Mouse (Mus musculus) kidney, adult 11 months (tissue): ENCODE measurements around the gene Med13l.

ENCODE experiments used
- DNase-seq: peaks from one replicate; pipeline ENCODE4 v3.0.0; 2022

The Med13l gene

DNA sequence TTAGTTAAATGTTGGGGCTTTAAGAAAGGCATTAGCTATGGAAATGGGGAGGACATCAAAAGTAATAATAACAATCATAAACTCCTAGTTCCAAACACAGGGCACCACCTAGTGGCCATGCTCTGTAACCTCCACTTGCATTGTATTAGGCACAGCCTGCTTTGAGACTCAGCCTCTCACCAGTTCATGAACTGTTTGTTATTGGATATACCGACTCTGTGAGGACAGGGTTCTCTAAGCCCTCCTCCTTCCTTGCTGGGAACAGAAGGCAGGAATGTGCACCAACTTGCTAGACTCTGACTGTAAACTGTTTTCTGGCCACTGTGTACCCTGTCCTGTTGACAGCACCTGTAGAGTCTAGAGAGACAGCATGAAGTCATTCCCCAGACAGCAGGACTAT, 177.1 kb downstream of the Med13l start:
- peak; percentile 31 for DNase-seq

DNA sequence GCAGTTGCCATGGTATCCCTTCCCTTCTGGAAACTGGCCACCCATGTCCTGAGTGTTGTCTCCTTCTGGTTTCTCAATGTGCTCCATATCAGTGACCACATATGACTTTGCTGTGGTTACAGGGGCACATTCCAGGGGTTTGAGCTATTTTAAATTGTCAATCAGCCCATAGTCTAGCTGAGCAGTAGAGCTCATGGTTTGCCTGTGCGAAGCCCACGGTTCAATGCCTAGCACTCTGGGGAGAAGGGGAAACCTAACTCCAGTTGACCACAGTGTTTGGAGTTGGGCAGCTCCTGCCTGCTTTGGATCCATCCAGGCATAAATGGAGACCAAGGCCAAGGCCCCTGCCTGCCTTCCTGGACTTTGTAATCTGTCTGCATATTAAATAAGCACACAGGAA, 182.6 kb downstream of the Med13l start:
- no peak for DNase-seq

DNA sequence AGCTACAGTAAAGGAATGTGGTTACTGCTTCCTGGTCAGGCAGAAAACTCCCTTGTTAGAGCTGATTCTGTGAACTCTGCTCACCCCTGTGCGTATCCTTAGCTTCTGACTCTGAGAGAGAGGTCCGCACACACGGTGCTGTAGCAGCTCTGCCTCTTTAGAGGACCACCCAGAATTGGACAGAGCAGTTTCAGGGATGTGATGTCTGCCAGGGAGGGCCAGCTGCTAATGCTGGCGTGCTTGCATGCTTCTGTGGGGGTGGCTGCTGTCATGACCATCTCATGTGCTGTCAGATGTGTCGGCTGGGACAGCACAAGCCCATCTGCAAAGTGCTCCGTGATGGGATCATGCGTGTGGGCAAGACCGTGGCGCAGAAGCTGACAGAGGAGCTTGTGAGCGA, 186.5 kb downstream of the Med13l start:
- DNase-seq: no peak

DNA sequence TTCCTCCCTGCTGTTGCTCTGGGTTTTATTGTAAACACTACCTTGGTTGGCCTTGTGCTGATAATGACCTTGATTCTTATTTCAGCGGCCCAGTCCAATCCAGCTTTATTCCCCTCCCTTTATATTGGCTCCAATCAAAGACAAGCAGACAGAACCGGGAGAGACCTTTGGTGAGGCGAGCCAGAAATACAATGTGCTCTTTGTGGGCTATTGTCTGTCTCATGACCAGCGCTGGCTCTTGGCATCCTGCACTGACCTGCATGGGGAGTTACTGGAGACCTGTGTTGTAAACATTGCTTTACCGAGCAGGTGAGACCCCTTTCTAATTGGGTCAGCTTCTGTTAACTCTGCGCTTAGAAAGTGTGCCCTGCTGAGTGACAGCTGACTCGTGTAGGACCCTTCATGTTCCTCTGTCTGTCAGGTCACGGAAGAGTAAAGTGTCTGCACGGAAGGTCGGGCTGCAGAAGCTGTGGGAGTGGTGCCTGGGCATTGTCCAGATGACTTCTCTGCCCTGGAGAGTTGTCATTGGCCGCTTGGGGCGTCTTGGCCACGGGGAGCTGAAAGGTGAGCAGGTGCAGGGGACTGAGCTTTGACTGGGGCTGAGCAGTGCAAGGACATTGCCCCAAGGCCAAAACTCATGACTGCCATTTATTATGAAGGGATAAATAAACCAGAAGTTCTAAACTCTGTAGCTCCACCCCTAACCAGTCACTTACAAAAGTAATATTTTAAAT, 191.1 kb downstream of the Med13l start:
- DNase-seq: peak; percentile 34

DNA sequence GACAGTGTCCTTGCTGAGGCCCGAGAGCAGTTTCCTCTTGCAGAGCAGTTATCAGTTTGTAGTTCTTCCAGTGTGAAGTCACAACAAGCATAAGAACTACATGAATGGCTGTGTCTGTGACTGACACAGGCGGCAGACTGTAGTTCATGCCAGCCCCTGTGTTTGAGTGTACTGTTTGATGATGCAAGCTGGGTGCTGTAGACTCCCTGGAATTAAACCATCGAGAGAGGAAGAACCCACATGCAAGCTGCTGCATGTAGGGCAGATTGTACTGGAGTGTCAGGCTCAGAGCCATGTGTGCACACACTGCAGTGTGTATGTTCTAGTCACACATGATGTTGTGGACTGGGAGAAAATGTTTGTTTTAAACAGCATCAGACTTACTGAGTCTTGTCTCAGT, 192.4 kb downstream of the Med13l start:
- DNase-seq: no peak

DNA sequence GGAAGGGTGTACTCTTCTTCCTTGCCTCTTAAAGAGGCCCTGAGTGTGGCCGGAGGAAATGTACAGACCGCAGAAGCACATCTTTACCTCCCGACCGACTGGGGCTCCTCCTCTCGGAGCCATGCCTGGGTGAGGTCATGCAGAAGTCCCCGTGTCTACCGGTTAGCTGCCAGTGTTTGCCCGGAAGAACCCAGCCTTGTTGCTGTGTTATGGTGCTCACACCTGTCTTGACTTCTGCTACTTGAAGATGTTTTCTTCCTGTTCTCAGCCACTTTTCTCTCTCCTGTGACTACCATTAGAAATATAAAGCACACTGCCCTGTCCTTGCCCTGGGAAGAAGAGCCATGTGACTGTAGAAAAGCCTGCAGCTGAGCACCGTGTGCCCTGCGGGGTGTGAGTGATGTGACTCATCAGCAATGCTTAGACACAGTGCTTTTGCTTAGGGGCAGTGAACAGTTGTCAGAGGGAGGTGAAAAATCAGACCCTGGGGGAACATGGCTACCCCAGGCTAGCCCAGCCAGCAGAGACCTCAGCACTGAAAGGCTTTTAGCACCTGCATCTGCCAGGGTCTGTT, 193.1 kb downstream of the Med13l start:
- DNase-seq: no peak

DNA sequence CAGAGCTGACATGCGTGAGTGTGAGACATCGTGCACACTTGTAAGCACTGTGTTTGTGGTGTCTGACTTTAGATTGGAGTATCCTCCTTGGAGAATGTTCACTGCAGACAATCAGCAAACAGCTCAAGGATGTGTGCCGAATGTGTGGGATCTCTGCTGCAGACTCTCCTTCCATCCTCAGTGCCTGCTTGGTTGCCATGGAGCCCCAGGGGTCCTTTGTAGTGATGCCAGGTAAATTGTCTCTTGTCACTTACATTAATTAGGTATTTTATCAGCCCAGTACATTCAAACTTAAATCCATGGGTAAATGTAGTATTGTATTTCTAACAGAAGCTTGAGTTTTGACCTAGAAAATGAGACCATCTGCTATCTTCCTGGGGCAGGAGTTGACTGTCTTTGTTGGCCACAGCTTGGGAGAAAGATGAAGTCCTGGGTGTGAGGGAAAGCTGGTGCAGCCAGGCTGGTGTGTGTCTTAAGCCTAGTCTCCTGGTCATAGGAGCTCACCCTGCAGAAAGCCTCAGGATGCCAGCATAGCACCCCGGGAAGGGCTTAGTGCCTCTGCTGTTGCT, 193.8 kb downstream of the Med13l start:
- no peak for DNase-seq

DNA sequence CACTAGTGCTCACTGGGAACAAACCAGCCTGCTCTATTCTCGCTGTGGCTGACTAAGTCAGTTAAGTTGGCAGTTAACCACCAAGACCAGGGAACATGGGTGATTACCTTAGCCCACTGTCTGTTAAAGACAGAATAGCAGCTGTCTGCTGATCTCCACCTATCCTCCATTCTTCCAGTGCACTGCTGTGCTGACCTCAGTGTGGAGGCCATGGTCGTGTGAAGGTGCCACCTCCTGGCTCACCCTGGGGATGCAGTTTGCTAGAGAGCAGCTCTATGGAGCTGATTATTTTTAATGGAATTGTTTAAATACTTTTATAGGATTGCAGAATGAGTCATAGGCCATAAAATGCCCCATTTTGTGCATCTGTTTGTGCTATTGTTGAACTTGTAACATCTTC, 195.6 kb downstream of the Med13l start:
- DNase-seq: no peak

DNA sequence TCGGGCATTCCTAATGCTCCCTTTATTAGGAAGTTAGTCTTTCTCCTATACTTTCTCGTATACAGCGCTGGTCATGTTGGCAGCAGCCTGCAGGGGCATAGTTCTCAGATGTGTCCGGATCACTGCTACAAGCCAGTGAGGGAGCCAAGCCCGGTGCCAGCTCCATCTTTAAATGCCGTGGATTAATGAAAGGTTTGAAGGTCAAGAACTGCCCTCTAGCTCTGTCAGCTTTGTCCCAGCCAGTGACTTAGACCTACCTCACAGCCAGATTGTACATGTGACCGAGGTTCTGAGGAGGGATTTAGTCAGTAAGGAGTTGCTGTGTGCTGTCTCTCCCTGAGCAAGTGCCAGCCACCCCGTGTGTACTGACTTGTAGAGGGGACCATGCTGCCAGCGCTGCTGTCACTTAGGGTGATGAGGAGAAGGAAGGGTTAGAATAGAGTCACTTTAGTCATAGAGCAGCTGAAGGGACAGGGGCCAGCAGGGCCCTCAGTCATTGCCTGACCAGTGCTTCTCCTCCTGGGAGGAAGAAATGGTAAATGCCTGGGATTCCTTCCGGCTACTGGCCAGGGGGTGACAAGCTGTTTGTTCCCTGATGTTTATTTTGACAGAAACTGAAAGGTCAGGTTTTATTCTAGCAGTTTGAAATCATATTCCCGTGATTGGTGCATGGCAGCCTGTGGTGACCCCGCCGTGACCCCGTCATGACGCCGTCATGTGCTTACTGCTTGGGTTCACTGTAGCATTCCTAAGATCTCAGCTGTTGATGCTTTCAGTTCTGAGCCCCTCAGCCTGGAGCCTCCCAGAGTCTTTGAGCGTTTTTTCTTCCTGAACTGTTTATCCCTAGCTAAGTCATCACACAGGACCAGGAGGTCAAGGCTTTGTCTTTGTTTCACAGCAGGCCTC, 197.2 kb downstream of the Med13l start:
- peak; percentile 65 for DNase-seq

DNA sequence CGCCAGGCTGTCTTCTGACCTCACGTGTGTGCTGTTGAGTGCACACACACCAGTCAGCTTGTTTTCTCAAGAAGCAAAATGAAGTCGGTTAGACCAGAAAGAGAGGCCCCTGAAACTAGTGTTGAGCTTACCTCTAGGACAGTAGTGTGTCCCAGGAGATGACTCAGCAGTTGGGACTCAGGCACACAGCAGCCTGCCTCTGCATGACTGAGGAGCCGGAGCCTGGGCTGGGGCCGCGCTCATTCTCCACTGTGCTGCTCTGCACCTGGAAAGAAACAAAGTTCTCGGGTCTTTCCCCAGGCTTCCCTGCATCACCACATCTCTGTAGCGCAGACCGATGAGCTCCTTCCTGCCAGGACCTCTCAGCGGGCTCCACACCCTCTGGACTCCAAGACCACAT, 200.5 kb downstream of the Med13l start:
- DNase-seq: no peak

DNA sequence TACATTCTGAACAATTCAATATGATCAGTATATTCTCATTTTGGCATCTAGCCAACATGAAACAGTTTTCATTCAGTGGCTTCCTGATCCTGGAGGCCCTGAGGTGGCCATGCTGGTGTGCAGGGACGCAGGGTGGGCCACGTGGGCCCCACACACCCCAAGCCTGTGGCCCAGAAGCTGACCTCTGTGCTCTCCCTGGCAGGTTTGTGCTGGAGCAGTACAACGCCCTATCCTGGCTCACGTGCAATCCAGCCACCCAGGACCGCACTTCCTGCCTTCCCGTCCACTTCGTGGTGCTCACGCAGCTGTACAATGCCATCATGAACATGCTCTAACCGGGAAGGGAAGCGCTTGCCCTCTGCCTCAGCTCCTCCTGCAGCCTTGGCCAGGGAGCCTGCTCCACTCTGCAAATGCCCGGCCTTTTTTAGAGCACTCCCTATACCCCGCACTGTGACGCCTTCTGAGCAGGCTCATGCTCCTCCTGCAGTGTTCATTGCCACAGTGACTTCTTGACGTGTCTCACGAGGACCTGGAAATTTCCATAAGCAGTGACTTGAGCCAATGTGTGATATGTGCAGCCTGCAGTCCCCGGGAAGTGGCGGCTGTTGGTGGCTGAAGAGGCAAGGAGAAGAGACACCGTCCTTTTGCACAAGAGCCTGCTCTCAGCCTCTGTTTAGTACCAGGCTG, 202.2 kb downstream of the Med13l start:
- no peak for DNase-seq

DNA sequence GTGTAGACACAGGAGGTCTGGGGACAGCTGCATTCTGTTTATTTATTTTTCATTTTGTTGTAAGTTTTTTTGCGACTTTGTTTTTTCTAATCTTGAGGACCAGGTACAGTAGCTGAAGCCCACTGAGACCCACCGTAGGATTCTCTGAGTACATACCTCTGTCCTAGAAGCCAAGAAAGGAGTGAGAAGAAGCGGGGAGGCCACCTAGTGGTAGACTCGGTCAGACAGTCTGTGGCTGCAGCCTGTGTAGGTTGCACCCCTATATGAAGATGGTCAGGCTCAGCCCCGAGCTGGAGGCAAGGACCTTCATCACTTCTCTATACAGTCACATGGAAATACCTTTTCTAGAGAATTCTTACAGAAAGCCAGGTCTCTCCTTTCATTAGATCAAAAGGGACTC, 202.9 kb downstream of the Med13l start:
- no peak for DNase-seq

DNA sequence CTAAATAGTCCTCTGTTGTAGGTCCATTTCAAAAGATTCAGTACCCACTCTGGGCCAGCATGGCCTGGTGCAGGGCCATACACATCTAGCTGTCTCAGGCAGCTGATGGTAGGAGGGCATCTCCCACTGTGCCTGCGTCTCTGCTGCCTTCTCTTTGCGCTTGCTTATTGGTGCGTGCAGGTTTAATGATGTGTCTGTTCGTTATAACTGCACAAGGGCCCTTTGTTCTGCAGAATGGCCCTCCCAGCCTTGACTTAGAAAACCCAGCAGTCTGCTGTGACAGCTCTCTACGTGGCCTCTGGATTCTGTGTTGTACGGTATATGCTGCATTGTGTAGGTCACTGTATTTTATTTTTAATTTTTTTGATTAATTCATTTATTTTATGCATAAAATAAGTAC, 208.7 kb downstream of the Med13l start:
- no peak for DNase-seq

DNA sequence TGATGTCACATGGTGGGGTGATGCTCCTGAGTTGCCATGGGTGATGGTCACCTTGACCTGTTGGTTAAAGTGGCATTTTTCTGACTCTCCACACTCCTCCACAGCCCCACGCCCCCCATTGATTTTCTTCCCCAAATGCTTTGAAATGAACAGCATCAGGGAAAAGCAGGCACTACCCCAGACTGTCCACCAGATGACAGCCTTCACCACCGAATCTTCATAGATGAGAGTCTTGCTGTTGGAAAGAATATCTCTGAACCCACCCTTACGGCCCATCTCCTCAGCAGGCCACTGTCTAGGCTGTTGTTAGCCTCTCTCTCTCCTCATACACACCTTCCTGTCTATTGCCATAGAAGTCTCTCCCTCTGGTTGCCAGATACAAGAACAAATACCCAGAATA, 213.4 kb downstream of the Med13l start:
- no peak for DNase-seq

DNA sequence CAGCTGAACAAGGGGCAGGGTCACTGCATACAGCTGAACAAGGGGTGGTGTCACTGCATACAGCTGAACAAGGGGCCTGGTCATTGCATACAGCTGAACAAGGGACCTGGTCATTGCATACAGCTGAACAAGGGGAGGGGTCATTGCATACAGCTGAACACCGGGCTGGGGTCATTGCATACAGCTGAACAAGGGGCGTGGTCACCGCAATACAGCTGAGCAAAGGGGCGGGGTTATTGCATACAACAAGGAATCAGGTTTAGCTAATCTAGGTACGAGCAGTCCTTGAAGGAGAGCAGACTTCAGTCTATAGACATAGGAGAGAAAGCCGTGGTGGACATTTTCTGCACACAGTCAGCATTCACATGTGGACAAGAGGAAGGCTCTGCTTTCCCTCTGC, 215.9 kb downstream of the Med13l start:
- DNase-seq: no peak

DNA sequence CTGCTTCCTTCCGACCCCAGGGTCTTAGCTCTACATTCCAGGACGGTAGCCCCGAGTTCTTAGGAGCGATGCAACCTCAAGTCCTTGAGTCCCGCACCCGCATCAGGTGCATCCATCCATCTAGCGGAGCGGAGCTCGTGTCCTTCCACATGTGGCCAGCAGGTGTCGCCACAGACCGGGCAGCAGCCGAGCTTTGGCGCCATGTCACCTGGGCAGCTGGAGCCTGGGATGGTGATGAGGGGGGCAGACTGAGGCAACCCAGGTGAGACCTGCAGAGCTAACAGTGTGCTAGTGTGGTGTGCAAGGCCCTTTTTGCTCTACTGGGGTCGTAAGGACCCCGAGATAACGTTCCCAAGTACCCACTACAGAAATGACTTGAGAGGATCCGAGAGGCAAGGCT, 221.1 kb downstream of the Med13l start:
- DNase-seq: peak; percentile 41

DNA sequence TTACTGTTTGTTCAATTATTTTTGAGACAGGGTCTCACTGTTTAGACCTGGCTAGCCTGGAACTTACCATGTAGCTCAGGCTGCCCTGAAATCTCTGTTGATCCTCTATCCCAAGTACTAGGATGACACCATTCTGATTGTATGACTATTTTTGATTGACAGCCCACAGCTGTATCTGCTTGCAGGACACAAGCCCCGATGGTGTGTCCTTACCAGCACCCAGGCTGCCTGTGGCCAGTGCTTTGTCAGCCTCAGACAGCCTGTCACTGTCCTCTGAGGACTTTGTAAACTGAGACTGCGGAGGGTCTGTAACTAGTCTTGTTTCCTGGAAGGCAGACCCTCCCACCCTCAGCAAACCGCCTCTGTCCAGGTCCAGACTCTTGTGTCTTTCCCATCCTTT, 221.7 kb downstream of the Med13l start:
- no peak for DNase-seq

DNA sequence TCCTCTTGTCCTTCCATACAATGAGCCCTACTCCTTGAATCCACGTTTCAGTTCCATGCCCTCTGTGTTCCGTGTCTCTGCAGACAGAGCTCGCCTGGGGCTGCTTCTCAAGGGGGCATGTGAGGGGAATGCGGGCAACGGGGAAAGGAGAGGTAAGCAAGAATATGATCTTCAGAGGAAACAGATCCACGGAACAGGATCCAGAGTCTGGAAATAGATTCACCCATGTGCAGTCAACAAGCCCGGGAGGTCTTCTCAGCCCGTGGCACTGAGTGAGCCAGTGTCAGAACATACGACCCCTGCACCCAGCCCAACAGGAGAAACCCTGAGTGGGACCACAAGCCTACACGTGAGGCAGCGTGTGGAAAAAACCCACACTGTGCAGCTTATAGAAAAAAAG, 228.7 kb downstream of the Med13l start:
- DNase-seq: no peak

DNA sequence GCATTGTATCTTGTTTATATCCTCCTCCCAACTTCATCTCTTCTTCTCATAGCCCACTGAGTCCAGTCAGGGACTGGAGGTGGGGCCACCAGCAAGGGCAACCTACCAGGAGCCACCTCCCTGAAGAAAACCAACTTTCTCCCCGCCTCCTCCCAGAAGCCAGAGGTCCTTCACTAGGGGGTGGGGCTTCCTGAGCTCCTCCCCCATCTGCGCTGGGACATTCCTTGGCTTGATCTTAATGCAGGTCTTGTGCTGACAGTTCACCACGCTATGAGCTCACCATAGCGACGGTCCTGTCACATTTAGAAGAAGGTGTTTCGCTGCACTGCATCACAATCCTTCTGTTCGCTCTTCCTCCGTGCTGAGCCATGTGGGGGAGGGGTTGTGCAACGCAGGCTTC, 229.3 kb downstream of the Med13l start:
- DNase-seq: no peak

DNA sequence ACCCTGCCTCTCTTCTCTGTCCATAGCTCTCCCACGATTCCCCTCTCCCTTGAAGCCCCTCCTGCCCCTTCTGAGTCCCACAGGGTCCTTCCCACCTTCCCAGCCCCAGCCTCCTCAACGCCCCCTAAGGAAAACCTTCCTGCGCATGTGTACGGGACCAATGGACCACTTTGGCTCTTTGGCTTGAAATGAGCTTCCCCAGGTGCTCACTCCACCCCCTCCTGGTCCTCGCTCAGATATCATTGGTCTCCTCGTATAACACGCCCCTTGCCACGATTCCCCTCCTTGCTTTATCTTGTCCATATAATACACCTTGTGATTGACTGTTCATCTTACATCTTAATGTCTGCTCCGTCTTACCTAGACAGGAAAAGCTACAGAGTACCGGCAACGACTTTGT, 237.3 kb downstream of the Med13l start:
- DNase-seq: no peak

DNA sequence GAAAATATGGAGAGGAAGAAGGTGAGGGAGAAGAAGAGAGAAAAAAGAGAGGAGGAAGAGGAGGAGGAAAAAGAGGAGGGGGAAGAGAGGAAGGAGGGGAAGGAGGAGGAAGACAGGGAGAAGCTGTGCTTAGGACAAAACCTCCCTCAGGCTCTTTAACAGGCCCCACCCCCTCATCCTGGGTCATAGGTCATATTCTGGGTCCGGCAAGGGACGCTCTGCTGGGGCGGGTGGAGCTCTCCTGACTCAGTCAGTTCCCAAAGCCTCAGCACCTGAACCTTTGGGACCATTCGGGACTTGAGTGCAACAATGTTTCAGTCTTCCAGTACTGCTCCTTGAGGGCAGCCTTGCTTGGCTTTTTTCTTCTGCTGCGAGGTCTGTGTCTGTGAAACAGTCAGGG, 241.1 kb downstream of the Med13l start:
- DNase-seq: no peak

DNA sequence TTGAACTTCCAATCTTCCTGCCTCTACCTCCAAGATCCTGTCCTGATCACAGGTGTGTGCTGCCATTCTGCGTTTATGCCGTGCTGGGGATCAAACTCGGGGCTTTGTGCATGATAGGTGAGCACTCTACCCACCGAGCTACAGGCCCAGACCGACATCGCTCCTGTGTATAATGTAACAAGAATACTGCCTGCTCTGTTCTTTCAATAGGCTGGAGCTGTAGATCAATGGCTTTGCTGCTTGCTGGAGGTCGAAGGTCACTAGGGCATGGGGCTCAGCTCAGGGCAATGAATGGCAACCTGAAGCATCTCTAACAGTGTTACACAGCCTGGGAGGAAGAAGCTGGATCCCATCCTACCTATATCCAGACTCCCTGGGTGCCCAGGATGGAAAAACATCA, 241.6 kb downstream of the Med13l start:
- DNase-seq: no peak

DNA sequence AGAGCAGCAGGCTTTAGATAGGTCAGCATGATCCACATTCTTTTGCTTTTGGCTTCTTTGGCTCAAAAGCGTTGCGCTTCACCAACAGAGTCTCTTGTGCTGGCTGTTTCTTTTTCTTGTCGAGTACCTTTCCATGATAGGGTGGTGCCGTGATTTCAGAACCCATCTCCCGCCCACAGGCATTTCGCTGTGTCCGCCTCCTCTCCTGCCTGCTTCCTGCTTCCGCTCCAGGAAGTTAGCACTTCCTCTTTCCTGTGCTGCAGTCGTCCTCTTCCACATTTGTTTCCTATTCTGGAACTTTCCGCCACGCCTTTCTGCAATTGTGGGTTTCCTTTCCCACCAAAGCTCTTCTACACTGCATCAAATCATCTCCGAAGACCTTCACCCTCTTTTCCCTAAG, 248.5 kb downstream of the Med13l start:
- no peak for DNase-seq
